11 mouse cellular contexts compared by ENCODE assay signal in genomic region chr7:79577096-79577874, GRCm38 (mm10). TPM values are rescaled to one million over a fixed set of nuclear protein-coding genes. Genes with fewer than 3 reads are reported as not detected.
DNase-seq lines count a peak whose midpoint lies in the region; ATAC-seq and TF ChIP-seq lines count a peak whose summit lies in the region.
"Had no signal": no experiment of that assay in that cellular context is flagged by ENCODE, and none has a peak within 500 bp of the region (broad histone marks: within the 10 kb centered on the region; RNA-seq: fewer than 3 reads in every experiment).

No protein-coding gene starts in this region.

- peak overlapping the region; percentile 58 for H3K9ac ChIP-seq in hindbrain, embryonic 13.5 days
- H3K9ac ChIP-seq in midbrain, embryonic 11.5 days (ENCODE audit: low read length) = 0 out of 2 replicates have a peak overlapping the region, but pooled peaks have one; percentile 18

- H3K4me3 ChIP-seq in hindbrain, embryonic 13.5 days = no peak overlapping the region
- H3K4me3 ChIP-seq in midbrain, embryonic 11.5 days (ENCODE audit: low read depth, low read length) = no peak overlapping the region

- peak overlapping the region; percentile 55 for H3K4me2 ChIP-seq in hindbrain, embryonic 13.5 days
- H3K4me2 ChIP-seq in midbrain, embryonic 11.5 days = no peak overlapping the region; the same call in 1 of the 2 replicates
- H3K4me2 ChIP-seq: liver, embryonic 11.5 days had no signal

- peak overlapping the region; percentile 94 for H3K27ac ChIP-seq in hindbrain, embryonic 13.5 days
- peak overlapping the region; percentile 57 for H3K27ac ChIP-seq in midbrain, embryonic 11.5 days (ENCODE audit: low read depth, low read length)

- DNase-seq in heart, adult 11 months = peak; percentile 72
- DNase-seq in heart, postnatal 14 days = no peak
- DNase-seq in brain, embryonic 14.5 days (ENCODE audit: low read depth) = peak; percentile 97
- DNase-seq in midbrain, embryonic 11.5 days (ENCODE audit: low spot score, missing footprints) = no peak
- DNase-seq in adrenal gland, postnatal 14 days = no peak
- no peak for DNase-seq in thymus, postnatal 0 days (ENCODE audit: low spot score)
- no peak for DNase-seq in cerebellum, adult 9-10 months

- no peaks in the 10 kb centered on the region for H3K9me3 ChIP-seq in hindbrain, embryonic 13.5 days
- H3K9me3 ChIP-seq in midbrain, embryonic 11.5 days (ENCODE audit: control insufficient read depth, low read length) = no peaks in the 10 kb centered on the region

- no peak for TF ChIP-seq CTCF in brain, embryonic 14.5 days (IDR thresholded peaks at IDR 0.05; ENCODE audit: borderline replicate concordance, extremely low read depth, insufficient read depth, insufficient read length)

- ATAC-seq in hindbrain, embryonic 13.5 days (ENCODE audit: low FRiP score) = peak; percentile 64
- peak; percentile 53 for ATAC-seq in midbrain, embryonic 11.5 days (ENCODE audit: low FRiP score)

- H3K27me3 ChIP-seq in hindbrain, embryonic 13.5 days = peaks cover 34% of the 10 kb centered on the region
- H3K27me3 ChIP-seq in midbrain, embryonic 11.5 days (ENCODE audit: control insufficient read depth, insufficient read depth, low read length) = peaks cover 23% of the 10 kb centered on the region

- no peak for TF ChIP-seq POLR2A in brain, embryonic 14.5 days (IDR thresholded peaks at IDR 0.05; ENCODE audit: borderline replicate concordance, extremely low read depth, insufficient read depth, insufficient read length, poor library complexity, severe bottlenecking)

- H3K4me1 ChIP-seq in hindbrain, embryonic 13.5 days (replicated peaks) = peaks cover 55% of the 10 kb centered on the region
- H3K4me1 ChIP-seq in midbrain, embryonic 11.5 days (ENCODE audit: control insufficient read depth, insufficient read depth, low read length) = peaks cover 34% of the 10 kb centered on the region

- WGBS in hindbrain, embryonic 13.5 days = 2% methylated on average over 12 of the region's 12 CpGs
- WGBS in midbrain, embryonic 11.5 days = 2% methylated on average over 12 of the region's 12 CpGs

- intact Hi-C loops in heart, postnatal 14 days (cut with DNase I) = no loop called here

- H3K36me3 ChIP-seq in hindbrain, embryonic 13.5 days = no peaks in the 10 kb centered on the region
- no peaks in the 10 kb centered on the region for H3K36me3 ChIP-seq in midbrain, embryonic 11.5 days (ENCODE audit: control insufficient read depth, insufficient read depth, low read length)

RNA-seq across cellular contexts. Expression of gene Rhcg, which starts 40.2 kb away (rescaled TPM):
- not detected for total RNA-seq in heart, postnatal 14 days (2021)
- polyA plus RNA-seq in brain, embryonic 14.5 days (2012; rRNA removed) = 1.6 and 3.0 TPM in 2 replicates
- 4.8 and 5.2 TPM in 2 replicates for polyA plus RNA-seq in hindbrain, embryonic 13.5 days (2015; fragmentation: Nextera tagmentation; extraction: Ambion mirVana)
- 0.41 and 0.75 TPM in 2 replicates for polyA plus RNA-seq in midbrain, embryonic 11.5 days (2014; fragmentation: Nextera tagmentation; extraction: Ambion mirVana)
- total RNA-seq in adrenal gland, postnatal 14 days (2021) = 1.9 and 2.4 TPM in 2 replicates
- polyA plus RNA-seq in thymus, postnatal 0 days (2015; fragmentation: Nextera tagmentation; extraction: Ambion mirVana) = 0.57 and 0.82 TPM in 2 replicates
- total RNA-seq: neutrophil, adult 5-6 weeks had no signal
- polyA plus RNA-seq: C2C12; liver, embryonic 11.5 days had no signal

Comparison
In these comparisons a context has a peak if more than half of its experiments do, and no peak if none do; other contexts are left out.
1. DNase-seq: peak in heart, adult 11 months (single experiment) and brain, embryonic 14.5 days (single experiment); none in heart, postnatal 14 days (0 of 2), midbrain, embryonic 11.5 days (single experiment), adrenal gland, postnatal 14 days (single experiment), thymus, postnatal 0 days (single experiment) and cerebellum, adult 9-10 months (single experiment).